Mouse (Mus musculus) left cerebral cortex, adult 2 months (tissue): ENCODE measurements at regions not wholly inside any gene's neighbourhood (a gene's known extent, or its start where the extent isn't known, plus 50 kb on each side); places are given as distances from the start of the nearest gene placed in this dataset.

Source experiments
- DNase-seq, 2 experiments: peaks; one replicate each; pipeline ENCODE4 v3.0.0; 2021 to 2022; ENCODE audit warnings: low spot score in 2 of 2, mixed read lengths in 1 of 2; ENCODE audit errors: extremely low spot score in 1 of 2
- H3K27ac ChIP-seq: fragments of 200-600 bp; 2 replicates; pipeline ENCODE4 v1.8.1; 2022
- H3K4me3 ChIP-seq: fragments of 200-600 bp; 2 replicates; pipeline ENCODE4 v1.8.1; 2022
- CTCF ChIP-seq: fragments of 200-600 bp; IDR thresholded peaks from 2 replicates; pipeline ENCODE4 v1.8.1; 2022; ENCODE audit warnings: antibody characterized with exemption, mild to moderate bottlenecking, moderate library complexity
- intact Hi-C: fragments of 180-260 bp; cut with DNase I; formaldehyde crosslinking; loops from one replicate; pipeline ENCODE4 v1.15.1; 2025

DNA sequence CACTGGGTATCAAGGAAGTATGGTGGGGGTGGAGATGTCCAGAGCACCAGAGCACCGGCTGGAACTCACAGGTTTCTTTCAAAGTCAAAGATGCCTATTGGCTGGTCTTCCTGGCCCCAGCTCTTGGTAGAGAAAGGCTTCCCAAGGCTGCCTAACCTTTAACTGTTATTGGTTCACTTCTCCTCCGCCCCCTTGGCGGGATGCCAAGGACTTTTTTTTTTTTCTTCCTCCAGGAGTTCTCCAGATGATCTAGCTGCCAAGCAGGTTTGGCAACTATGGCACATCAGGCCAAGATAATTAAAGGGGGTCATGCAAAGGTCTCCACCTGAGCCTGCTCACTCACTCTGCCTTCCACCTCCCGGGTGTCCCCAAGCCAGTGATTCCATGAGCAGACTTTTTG, 67.5 kb downstream of the Sc5d start:
- H3K27ac ChIP-seq, result no peak overlapping the region
- peak in 1 of 2 experiments; percentile 39 for DNase-seq
- no peak for TF ChIP-seq CTCF
- H3K4me3 ChIP-seq, result no peak overlapping the region
- intact Hi-C loops, result no loop called here

DNA sequence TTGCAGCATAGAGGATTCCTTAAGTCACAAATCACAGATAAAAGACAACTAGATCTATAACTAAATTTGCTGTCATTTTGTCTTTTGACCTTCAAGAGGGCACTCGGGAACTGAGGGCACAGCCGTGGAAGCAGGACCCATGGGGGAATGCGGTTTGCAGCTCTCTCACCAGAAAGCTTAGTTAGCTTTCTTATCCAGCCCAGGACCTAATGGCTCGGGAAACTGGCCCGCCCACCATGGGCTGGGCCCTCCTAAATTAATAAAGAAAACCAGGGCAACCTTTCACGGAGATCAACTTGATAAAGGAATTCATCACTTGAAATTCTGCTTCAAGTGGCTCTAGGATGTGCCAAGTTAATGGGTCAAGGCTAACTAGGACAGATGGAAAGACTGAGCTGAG, 67.9 kb downstream of the Sc5d start:
- intact Hi-C loops, result no loop called here
- no peak for DNase-seq
- Histone ChIP-seq H3K4me3 (no peak overlapping the region), H3K27ac (peak overlapping the region; percentile 40)
- TF ChIP-seq CTCF, result no peak

DNA sequence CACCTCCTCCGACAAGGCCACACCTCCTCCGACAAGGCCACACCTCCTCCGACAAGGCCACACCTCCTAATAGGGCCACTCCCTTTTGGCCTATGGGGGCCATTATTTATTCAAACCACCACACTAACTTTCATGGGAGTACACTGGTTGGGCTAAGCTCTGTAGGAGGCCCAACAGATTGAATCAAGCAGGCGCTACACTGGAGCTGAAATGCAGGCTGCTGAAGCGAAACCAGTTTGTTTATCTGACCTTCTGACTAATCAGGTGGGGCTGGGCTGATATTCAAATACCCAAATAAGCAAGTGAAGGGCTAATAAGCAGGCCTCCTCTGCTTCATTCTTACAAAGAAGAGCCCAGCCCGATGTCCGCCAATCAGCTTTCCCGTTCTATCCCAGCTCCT, 68.4 kb downstream of the Sc5d start:
- H3K4me3 ChIP-seq, result no peak overlapping the region
- peak overlapping the region; percentile 40 for H3K27ac ChIP-seq
- no peak for TF ChIP-seq CTCF
- DNase-seq, result no peak
- intact Hi-C loops, result no loop called here

DNA sequence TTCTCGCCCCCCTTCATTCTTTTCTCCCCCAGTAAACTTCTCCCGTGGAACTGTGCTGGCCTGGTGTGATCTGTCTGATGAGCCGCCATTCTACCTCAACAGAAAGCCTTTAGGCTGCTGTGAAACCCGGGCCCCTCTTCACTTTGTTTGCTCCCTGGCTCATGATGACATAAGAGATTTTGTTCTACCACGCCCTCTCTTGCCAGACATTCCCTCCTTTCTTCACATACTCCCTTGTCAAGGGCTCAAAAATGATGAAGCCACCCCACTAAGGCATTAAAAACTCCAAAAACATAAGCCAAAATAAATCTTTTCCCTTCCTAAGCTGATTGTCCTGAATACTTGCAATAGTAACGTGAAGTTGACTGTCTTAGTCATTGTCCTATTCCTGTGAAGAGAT, 69.1 kb downstream of the Sc5d start:
- no peak overlapping the region for H3K4me3 ChIP-seq
- DNase-seq, result no peak
- intact Hi-C loops, result no loop called here
- no peak overlapping the region for H3K27ac ChIP-seq
- no peak for TF ChIP-seq CTCF

GRCm38 (mm10) chr9:42194176-42194575, 69.9 kb downstream of the Sc5d start:
- H3K27ac ChIP-seq, result no peak overlapping the region
- intact Hi-C loops, result no loop called here
- no peak for DNase-seq
- no peak for TF ChIP-seq CTCF
- no peak overlapping the region for H3K4me3 ChIP-seq

GRCm38 (mm10) chr9:42192967-42193733, 69.1 kb upstream of the Sorl1 start:
- no peak for DNase-seq
- intact Hi-C loops, result no loop called here
- Histone ChIP-seq H3K4me3 (no peak overlapping the region), H3K27ac (no peak overlapping the region)
- no peak for TF ChIP-seq CTCF

DNA sequence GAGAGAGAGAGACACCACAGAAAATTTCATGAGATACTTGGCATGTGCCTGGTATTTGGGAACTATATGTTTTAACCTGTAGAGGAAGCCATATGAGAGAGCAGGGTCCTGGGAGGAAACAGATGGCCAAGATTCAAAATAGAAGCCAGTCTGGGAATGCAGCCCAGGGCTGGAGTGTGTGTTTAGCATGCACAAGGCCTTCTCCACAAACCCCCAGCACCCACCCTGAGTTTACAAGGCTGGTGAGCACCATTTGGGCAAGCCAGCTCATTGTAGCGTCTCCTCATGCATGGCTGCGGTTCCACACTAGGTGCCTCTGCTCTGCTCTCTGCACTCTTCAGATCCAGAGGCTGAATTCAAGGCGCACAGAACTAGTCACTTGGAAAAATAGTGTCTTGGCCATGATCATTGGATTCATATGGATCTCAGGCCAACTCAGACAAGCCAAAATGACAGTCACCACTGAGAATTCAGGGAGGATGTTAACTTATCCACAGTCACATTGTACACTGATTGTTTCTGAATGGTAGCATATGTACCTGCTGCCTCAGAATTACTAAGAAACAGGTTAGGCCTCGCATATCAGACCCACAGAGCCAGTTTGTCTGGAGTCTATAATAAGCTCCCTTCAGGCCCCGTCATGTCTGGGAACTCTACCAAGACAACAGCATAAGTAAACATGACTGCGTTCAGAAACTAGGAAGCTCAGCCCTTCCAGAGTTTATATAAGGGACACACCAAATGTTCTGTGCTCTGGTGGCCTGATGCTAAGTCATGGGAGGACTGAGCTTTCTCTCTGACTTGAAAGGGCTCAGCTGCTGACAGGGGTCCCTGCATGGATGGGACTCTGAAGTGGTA, 63.5 kb upstream of the Sorl1 start:
- peak; percentile 32 to 57 for DNase-seq
- intact Hi-C loops, result no loop called here
- Histone ChIP-seq H3K4me3 (no peak overlapping the region), H3K27ac (peak overlapping the region; percentile 68)
- TF ChIP-seq CTCF, result no peak

GRCm38 (mm10) chr9:42184104-42184635, 60.1 kb upstream of the Sorl1 start:
- intact Hi-C loops, result loop anchor here (5.0 kb wide), 1 partner anchor 62 kb away; the partner anchor contains the start of gene Sorl1
- H3K4me3 ChIP-seq, result no peak overlapping the region
- no peak for TF ChIP-seq CTCF
- H3K27ac ChIP-seq, result peak overlapping the region; percentile 59; the same call in 1 of the 2 replicates
- DNase-seq, result no peak

DNA sequence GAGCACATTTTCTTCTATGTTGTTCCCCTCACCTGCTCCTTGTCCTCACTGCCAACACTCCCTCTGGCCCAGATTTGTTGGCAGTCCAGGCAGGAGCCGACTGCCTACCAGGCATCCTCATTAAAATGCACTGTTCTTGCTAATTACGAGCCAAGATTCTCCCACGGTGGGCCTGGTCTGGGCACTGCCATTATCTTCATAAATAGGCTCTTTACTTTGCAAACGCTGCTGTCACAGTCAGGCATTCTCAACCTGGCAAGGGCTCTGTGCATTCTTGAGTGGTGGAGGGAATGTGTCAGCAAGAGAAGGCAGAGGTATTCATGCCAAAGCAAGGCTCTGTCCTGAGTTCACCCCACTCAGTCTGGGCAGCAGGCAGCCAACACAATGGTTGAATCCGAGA, 59.4 kb upstream of the Sorl1 start:
- Histone ChIP-seq H3K27ac (peak overlapping the region; percentile 48), H3K4me3 (no peak overlapping the region)
- no peak for TF ChIP-seq CTCF
- peak; percentile 65 to 67 for DNase-seq
- intact Hi-C loops, result loop anchor here (1.0 to 5.0 kb wide), 4 partner anchors 52 to 129 kb away; partner anchors contain the start of gene Sorl1

- intact Hi-C loops, result loop anchor here (5.0 kb wide), 1 partner anchor 60 kb away; the partner anchor contains the start of gene Sorl1
- no peak overlapping the region for H3K4me3 ChIP-seq
- no peak overlapping the region; the same call in 1 of the 2 replicates for H3K27ac ChIP-seq
- no peak for TF ChIP-seq CTCF
- DNase-seq, result no peak
Measured at GRCm38 (mm10) chr9:42182400-42182799, 58.3 kb upstream of the Sorl1 start.

DNA sequence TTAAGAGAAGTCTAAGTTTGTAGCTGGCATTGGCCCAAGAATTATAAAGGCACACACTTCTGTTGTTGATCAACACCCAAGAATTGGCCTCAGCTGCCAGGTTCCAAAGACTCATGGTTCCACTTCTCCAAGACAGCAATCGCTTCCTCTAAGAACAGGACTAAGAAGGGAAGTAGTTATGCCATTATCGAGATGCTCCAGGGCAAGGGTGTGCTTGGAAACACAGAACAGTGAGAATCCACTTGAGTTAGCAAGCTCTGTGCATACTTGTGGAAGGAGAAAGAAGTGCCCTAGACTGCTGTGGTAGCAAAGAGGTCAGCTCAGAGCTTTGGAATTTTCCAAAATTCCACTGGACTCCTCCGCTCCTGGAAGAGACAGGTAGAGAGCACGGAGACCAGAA, 56.1 kb upstream of the Sorl1 start:
- TF ChIP-seq CTCF, result no peak
- DNase-seq, result no peak
- H3K4me3 ChIP-seq, result no peak overlapping the region
- intact Hi-C loops, result loop anchor here (5.0 kb wide), 1 partner anchor 58 kb away; the partner anchor contains the start of gene Sorl1
- peak overlapping the region; percentile 36; the same call in 1 of the 2 replicates for H3K27ac ChIP-seq
